Mouse (Mus musculus): ENCODE data around the gene Zbed3. TPM values are rescaled to one million over a fixed set of nuclear protein-coding genes. Genes with fewer than 3 reads are reported as not detected.

Gene Zbed3
- polyA plus RNA-seq, 1 experiment from 2014 or later: 25.4 TPM

DNA sequence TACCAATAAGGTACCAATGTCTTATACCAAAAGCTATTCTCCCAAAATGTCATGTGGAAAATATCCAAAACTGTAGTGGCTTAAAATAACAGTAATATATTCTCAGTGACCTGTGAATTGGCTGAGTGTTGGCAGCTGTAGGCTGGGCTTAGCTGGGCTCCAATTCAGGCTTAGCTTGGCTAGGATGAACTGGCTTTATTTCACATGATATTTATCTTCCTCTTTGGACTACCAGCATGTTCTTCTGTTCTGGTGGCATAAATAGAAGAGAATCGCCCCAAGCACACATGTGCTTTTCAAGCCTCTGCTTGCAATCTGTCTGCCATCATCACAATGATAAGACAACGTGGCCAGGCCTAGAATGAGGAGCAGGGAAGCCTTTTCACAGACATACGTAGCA is 23.5 kb upstream of the Zbed3 start:
- no peaks in the 10 kb centered on the region for H3K9me3 ChIP-seq (ENCODE audit: control insufficient read depth, low read length)
- no peak overlapping the region for H3K9ac ChIP-seq (ENCODE audit: low read length)
- H3K4me1 ChIP-seq (replicated peaks; ENCODE audit: control insufficient read depth, insufficient read depth): no peaks in the 10 kb centered on the region
- TF ChIP-seq EP300 (optimal IDR thresholded peaks at IDR 0.05) (no peak), CTCF (IDR thresholded peaks at IDR 0.05; ENCODE audit: low read depth) (no peak)
- no peak for ATAC-seq (ENCODE audit: low FRiP score, low TSS enrichment)
- no peak overlapping the region for H3K27ac ChIP-seq (replicated peaks)
- DNase-seq (ENCODE audit: low spot score): no peak
- WGBS: 43% methylated on average over 3 of the region's 3 CpGs
- H3K27me3 ChIP-seq (ENCODE audit: control insufficient read depth, insufficient read depth, low read length): no peaks in the 10 kb centered on the region
- H3K4me2 ChIP-seq (replicated peaks; ENCODE audit: low read depth): no peak overlapping the region
- H3K36me3 ChIP-seq (ENCODE audit: control insufficient read depth, insufficient read depth, low read length): no peaks in the 10 kb centered on the region
- H3K4me3 ChIP-seq (ENCODE audit: low read depth, low read length): no peak overlapping the region

DNA sequence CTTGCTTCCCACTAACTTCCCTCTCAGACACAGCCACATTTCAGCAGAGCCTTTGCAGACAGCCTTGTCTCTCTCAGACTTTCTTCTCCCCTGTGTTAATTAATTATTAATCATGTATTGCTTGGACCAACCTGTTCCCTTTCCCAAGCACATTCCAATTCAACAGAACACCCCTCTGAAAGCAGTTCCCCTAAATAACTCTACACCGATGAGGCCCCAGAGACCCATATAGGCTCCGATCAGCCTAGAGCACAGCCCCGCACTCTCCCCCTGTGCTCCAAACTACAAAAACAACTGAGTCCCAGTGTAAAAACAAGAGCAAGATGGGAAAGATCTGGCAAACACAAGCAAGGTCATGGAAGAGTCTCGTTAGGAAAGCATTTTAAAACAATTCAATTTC is 16.8 kb upstream of the Zbed3 start:
- no peak for ATAC-seq (ENCODE audit: low FRiP score, low TSS enrichment)
- no peak for DNase-seq (ENCODE audit: low spot score)

DNA sequence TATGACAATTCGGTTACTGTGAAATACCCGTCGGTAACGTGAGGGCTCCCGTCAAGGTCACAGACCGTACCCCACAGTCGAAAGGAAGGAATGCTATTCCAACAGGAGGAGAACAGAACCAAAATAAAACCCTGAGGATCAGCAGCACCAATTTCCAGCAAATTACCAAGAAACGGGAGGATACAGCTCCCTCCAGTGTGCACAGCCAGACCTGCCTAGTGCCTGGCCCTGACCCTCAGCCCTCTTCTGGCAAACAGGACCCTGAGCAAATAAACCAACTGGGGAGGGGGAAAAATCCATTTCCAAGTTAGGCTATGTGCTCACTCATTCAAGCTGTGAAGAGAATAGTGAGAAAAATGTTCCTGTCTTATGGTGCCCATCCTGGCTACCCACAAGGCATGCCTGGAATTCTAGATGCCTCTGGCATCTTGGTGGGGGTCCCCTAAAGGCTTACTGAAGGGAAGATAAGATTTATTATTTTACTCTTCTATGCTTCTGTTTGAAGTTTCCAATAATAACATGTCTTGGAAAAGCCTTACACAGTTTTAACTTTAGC is 16.2 kb upstream of the Zbed3 start:
- H3K27ac ChIP-seq (replicated peaks): no peak overlapping the region
- no peak for TF ChIP-seq EP300 (optimal IDR thresholded peaks at IDR 0.05)
- no peak for TF ChIP-seq CTCF (IDR thresholded peaks at IDR 0.05; ENCODE audit: low read depth)
- 57% methylated on average over 8 of the region's 8 CpGs for whole genome bisulfite sequencing
- H3K4me1 ChIP-seq (replicated peaks; ENCODE audit: control insufficient read depth, insufficient read depth): no peaks in the 10 kb centered on the region
- H3K36me3 ChIP-seq (ENCODE audit: control insufficient read depth, insufficient read depth, low read length): no peaks in the 10 kb centered on the region
- DNase-seq (ENCODE audit: low spot score): no peak
- no peak for ATAC-seq (ENCODE audit: low FRiP score, low TSS enrichment)
- H3K9ac ChIP-seq (ENCODE audit: low read length): no peak overlapping the region
- H3K4me2 ChIP-seq (replicated peaks; ENCODE audit: low read depth): no peak overlapping the region
- H3K4me3 ChIP-seq (ENCODE audit: low read depth, low read length): no peak overlapping the region
- H3K9me3 ChIP-seq (ENCODE audit: control insufficient read depth, low read length): no peaks in the 10 kb centered on the region
- H3K27me3 ChIP-seq (ENCODE audit: control insufficient read depth, insufficient read depth, low read length): no peaks in the 10 kb centered on the region

More for the DNA sequence above, 16.8 kb upstream of the Zbed3 start:
- H3K27ac ChIP-seq (replicated peaks): no peak overlapping the region
- WGBS: 66% methylated on average over 4 of the region's 4 CpGs
- no peak for TF ChIP-seq CTCF (IDR thresholded peaks at IDR 0.05; ENCODE audit: low read depth)
- no peak for TF ChIP-seq EP300 (optimal IDR thresholded peaks at IDR 0.05)
- H3K9me3 ChIP-seq (ENCODE audit: control insufficient read depth, low read length): no peaks in the 10 kb centered on the region
- H3K4me3 ChIP-seq (ENCODE audit: low read depth, low read length): no peak overlapping the region
- no peaks in the 10 kb centered on the region for H3K27me3 ChIP-seq (ENCODE audit: control insufficient read depth, insufficient read depth, low read length)
- H3K36me3 ChIP-seq (ENCODE audit: control insufficient read depth, insufficient read depth, low read length): no peaks in the 10 kb centered on the region
- H3K4me1 ChIP-seq (replicated peaks; ENCODE audit: control insufficient read depth, insufficient read depth): no peaks in the 10 kb centered on the region
- H3K9ac ChIP-seq (ENCODE audit: low read length): no peak overlapping the region
- no peak overlapping the region for H3K4me2 ChIP-seq (replicated peaks; ENCODE audit: low read depth)

DNA sequence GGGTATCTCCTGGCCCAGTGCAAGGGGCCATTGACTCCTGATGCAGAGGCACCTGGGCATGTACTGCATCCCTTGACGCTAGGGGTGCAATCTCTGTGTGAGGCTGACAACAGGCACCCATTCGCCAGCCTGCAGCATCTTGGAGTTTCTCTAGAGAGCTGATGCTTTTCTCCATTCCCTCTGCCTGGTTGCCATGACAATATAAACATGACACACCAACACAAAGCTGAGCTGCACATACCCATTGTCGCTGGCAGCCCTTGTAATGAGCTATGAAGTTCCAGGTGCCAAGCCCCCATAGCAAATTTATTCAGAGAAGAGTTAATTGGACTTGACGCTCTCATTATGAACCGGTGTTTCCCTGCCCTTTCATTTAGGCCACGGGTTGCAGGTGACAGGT is 11.4 kb upstream of the Zbed3 start:
- H3K36me3 ChIP-seq (ENCODE audit: control insufficient read depth, insufficient read depth, low read length): no peaks in the 10 kb centered on the region
- no peak for TF ChIP-seq CTCF (IDR thresholded peaks at IDR 0.05; ENCODE audit: low read depth)
- TF ChIP-seq EP300 (optimal IDR thresholded peaks at IDR 0.05): no peak
- H3K27me3 ChIP-seq (ENCODE audit: control insufficient read depth, insufficient read depth, low read length): no peaks in the 10 kb centered on the region
- H3K4me3 ChIP-seq (ENCODE audit: low read depth, low read length): no peak overlapping the region
- H3K27ac ChIP-seq (replicated peaks): no peak overlapping the region
- ATAC-seq (ENCODE audit: low FRiP score, low TSS enrichment): no peak
- DNase-seq (ENCODE audit: low spot score): no peak
- H3K4me1 ChIP-seq (replicated peaks; ENCODE audit: control insufficient read depth, insufficient read depth): no peaks in the 10 kb centered on the region
- H3K9me3 ChIP-seq (ENCODE audit: control insufficient read depth, low read length): no peaks in the 10 kb centered on the region
- H3K9ac ChIP-seq (ENCODE audit: low read length): no peak overlapping the region
- no peak overlapping the region for H3K4me2 ChIP-seq (replicated peaks; ENCODE audit: low read depth)
- WGBS: 70% methylated on average over 6 of the region's 6 CpGs

DNA sequence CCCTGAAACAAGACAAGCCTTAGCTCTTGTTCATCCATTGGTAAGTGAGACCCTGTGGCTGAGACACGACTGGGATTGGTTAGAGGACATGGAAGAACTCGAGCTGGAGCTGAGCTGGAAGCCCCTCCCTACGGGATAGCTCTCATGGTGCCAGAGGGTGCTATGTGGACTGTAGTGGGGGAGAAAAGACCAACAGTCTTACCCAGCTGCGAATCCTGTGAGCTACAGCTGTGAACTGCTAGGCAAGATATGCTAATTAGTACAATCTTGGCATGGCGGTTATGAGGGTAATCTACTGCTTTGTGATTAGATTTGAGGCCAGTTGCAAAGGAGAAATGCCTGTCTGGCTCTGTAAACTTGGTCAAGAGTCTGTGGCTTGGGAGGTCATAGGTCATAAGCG is 4.3 kb upstream of the Zbed3 start:
- no peaks in the 10 kb centered on the region for H3K9me3 ChIP-seq (ENCODE audit: control insufficient read depth, low read length)
- H3K36me3 ChIP-seq (ENCODE audit: control insufficient read depth, insufficient read depth, low read length): no peaks in the 10 kb centered on the region
- H3K4me3 ChIP-seq (ENCODE audit: low read depth, low read length): no peak overlapping the region
- H3K27ac ChIP-seq (replicated peaks): no peak overlapping the region
- 69% methylated on average over 6 of the region's 6 CpGs for WGBS
- TF ChIP-seq CTCF (IDR thresholded peaks at IDR 0.05; ENCODE audit: low read depth) (no peak), EP300 (optimal IDR thresholded peaks at IDR 0.05) (no peak)
- no peak for DNase-seq (ENCODE audit: low spot score)
- ATAC-seq (ENCODE audit: low FRiP score, low TSS enrichment): no peak
- H3K4me2 ChIP-seq (replicated peaks; ENCODE audit: low read depth): no peak overlapping the region
- H3K9ac ChIP-seq (ENCODE audit: low read length): no peak overlapping the region
- no peaks in the 10 kb centered on the region for H3K27me3 ChIP-seq (ENCODE audit: control insufficient read depth, insufficient read depth, low read length)
- H3K4me1 ChIP-seq (replicated peaks; ENCODE audit: control insufficient read depth, insufficient read depth): no peaks in the 10 kb centered on the region

DNA sequence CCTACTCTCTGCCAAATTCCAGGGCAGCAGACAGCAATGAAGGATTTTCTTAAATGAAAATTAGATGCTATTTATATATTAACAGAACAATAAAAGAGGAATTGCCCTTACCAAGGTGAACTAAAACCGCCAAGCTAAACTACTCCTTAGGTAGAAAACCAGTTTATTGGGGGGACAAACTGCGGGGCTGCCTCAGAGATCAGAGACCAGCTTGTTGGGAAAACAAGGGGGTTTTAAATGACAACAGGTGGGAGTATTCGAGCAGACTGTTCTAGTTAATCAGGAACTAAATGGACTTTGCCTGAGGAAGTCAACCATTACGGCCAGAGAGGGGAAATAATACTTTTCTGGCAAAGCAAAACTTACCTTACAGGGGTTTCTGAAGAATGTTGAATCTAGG is 3.0 kb upstream of the Zbed3 start:
- Histone ChIP-seq H3K9ac (ENCODE audit: low read length) (no peak overlapping the region), H3K4me3 (ENCODE audit: low read depth, low read length) (no peak overlapping the region), H3K4me1 (replicated peaks; ENCODE audit: control insufficient read depth, insufficient read depth) (no peaks in the 10 kb centered on the region), H3K27ac (replicated peaks) (no peak overlapping the region), H3K4me2 (replicated peaks; ENCODE audit: low read depth) (no peak overlapping the region), H3K36me3 (ENCODE audit: control insufficient read depth, insufficient read depth, low read length) (no peaks in the 10 kb centered on the region), H3K27me3 (ENCODE audit: control insufficient read depth, insufficient read depth, low read length) (no peaks in the 10 kb centered on the region), H3K9me3 (ENCODE audit: control insufficient read depth, low read length) (no peaks in the 10 kb centered on the region)
- TF ChIP-seq CTCF (IDR thresholded peaks at IDR 0.05; ENCODE audit: low read depth) (no peak), EP300 (optimal IDR thresholded peaks at IDR 0.05) (no peak)
- no peak for DNase-seq (ENCODE audit: low spot score)
- WGBS: 49% methylated on average over 4 of the region's 4 CpGs
- no peak for ATAC-seq (ENCODE audit: low FRiP score, low TSS enrichment)
